Mouse (Mus musculus) kidney, postnatal 36 days (tissue): ENCODE data around the gene Fam89a.

ENCODE experiments used
- DNase-seq, 2 experiments: peaks; one replicate each; pipeline ENCODE4 v3.0.0; 2021 to 2022; ENCODE audit warnings: mixed read lengths in 2 of 2

Gene Fam89a

GRCm38 (mm10) chr8:124752325-124752862 lies 762 bp upstream of the Fam89a start:
- no peak for DNase-seq

GRCm38 (mm10) chr8:124751191-124751590 lies 441 bp downstream of the Fam89a start:
- DNase-seq: peak in 1 of 2 experiments; percentile 18

GRCm38 (mm10) chr8:124746661-124747060 lies 5.0 kb downstream of the Fam89a start:
- no peak for DNase-seq

- DNase-seq: peak; percentile 34 to 71
Measured at GRCm38 (mm10) chr8:124739268-124739667, 12.4 kb downstream of the Fam89a start.

- no peak for DNase-seq
Measured at GRCm38 (mm10) chr8:124735371-124735911, 16.2 kb downstream of the Fam89a start.

GRCm38 (mm10) chr8:124732828-124733227 lies 18.8 kb downstream of the Fam89a start:
- DNase-seq: no peak

- DNase-seq: peak; percentile 20 to 28
Measured at GRCm38 (mm10) chr8:124724301-124724700, 27.3 kb downstream of the Fam89a start.

GRCm38 (mm10) chr8:124721862-124722515 lies 29.6 kb downstream of the Fam89a start, which contains the start of the genes Ttc13 and Arv1:
Ttc13 (minus strand) TSS chr8:124721983.
Arv1 (plus strand) TSS chr8:124722139.
- DNase-seq: peak; percentile 97 to 98

- DNase-seq: no peak
Measured at GRCm38 (mm10) chr8:124720938-124721861, 30.4 kb downstream of the Fam89a start.

- DNase-seq: peak in 1 of 2 experiments; percentile 19
Measured at GRCm38 (mm10) chr8:124720133-124720532, 31.5 kb downstream of the Fam89a start.

- DNase-seq: no peak
Measured at GRCm38 (mm10) chr8:124715736-124716135, 35.9 kb downstream of the Fam89a start.

GRCm38 (mm10) chr8:124713207-124713606 lies 38.4 kb downstream of the Fam89a start:
- no peak for DNase-seq

- no peak for DNase-seq
Measured at GRCm38 (mm10) chr8:124705823-124706222, 45.8 kb downstream of the Fam89a start.

- DNase-seq: no peak
Measured at GRCm38 (mm10) chr8:124704376-124704775, 47.3 kb downstream of the Fam89a start.

GRCm38 (mm10) chr8:124703526-124703925 lies 48.1 kb downstream of the Fam89a start:
- DNase-seq: no peak

- DNase-seq: no peak
Measured at GRCm38 (mm10) chr8:124702183-124702582, 49.4 kb downstream of the Fam89a start.

- no peak for DNase-seq
Measured at GRCm38 (mm10) chr8:124701023-124701422, 50.6 kb downstream of the Fam89a start.

GRCm38 (mm10) chr8:124700271-124700670 lies 51.4 kb downstream of the Fam89a start:
- DNase-seq: no peak

- DNase-seq: no peak
Measured at GRCm38 (mm10) chr8:124695424-124696100, 56.1 kb downstream of the Fam89a start.

GRCm38 (mm10) chr8:124691706-124692105 lies 59.9 kb downstream of the Fam89a start:
- no peak for DNase-seq
